Mouse (Mus musculus) left cerebral cortex, adult 9 months (tissue): ENCODE measurements around the gene Vegfb.
"Not testable (repeated sequence)": the region's sequence is repeated elsewhere in the genome, so short reads cannot be mapped to it uniquely, and the experiment has no call there.

Experiments
- DNase-seq, 2 experiments: peaks; one replicate each; pipeline ENCODE4 v3.0.0; 2022; ENCODE audit warnings: low spot score in 2 of 2

Vegfb gene

GRCm38 (mm10) chr19:6992011-6992858 is 4.8 kb upstream of the Vegfb start, which contains the start of gene Dnajc4:
Gene Dnajc4 (minus strand): TSS chr19:6992572.
- peak; percentile 92 to 97 for DNase-seq

GRCm38 (mm10) chr19:6991166-6991565 is 3.7 kb upstream of the Vegfb start:
- DNase-seq = not testable (repeated sequence)

- DNase-seq = no peak
Observed at GRCm38 (mm10) chr19:6990712-6991111, 3.3 kb upstream of the Vegfb start.

- DNase-seq = no peak
Observed at GRCm38 (mm10) chr19:6989251-6989650, 1.8 kb upstream of the Vegfb start.

GRCm38 (mm10) chr19:6987904-6988285 is 444 bp upstream of the Vegfb start:
- DNase-seq = no peak

- DNase-seq = no peak
Observed at GRCm38 (mm10) chr19:6985951-6986708, 1.3 kb downstream of the Vegfb start.

GRCm38 (mm10) chr19:6985300-6985699 is 2.2 kb downstream of the Vegfb start:
- no peak for DNase-seq

- no peak for DNase-seq
Observed at GRCm38 (mm10) chr19:6983621-6984020, 3.8 kb downstream of the Vegfb start.

- DNase-seq = no peak
Observed at GRCm38 (mm10) chr19:6981465-6981864, 6.0 kb downstream of the Vegfb start.

- peak; percentile 97 to 98 for DNase-seq
Observed at GRCm38 (mm10) chr19:6980381-6981093, 6.9 kb downstream of the Vegfb start, which contains the start of gene Fkbp2. Gene Fkbp2 (minus strand): TSS chr19:6980501.

GRCm38 (mm10) chr19:6979486-6980380 is 7.7 kb downstream of the Vegfb start:
- DNase-seq = peak; percentile 99

GRCm38 (mm10) chr19:6979001-6979479 is 8.4 kb downstream of the Vegfb start:
- peak; percentile 58 to 66 for DNase-seq

GRCm38 (mm10) chr19:6978639-6978974 is 8.8 kb downstream of the Vegfb start:
- no peak for DNase-seq

GRCm38 (mm10) chr19:6977759-6978638 is 9.5 kb downstream of the Vegfb start:
- no peak for DNase-seq

- DNase-seq = peak in 1 of 2 experiments; percentile 71
Observed at GRCm38 (mm10) chr19:6975537-6976521, 11.6 kb downstream of the Vegfb start, which contains the start of gene Plcb3. Gene Plcb3 (minus strand): TSS chr19:6976470.

GRCm38 (mm10) chr19:6974211-6975205 is 12.9 kb downstream of the Vegfb start, which contains the start of gene Ppp1r14b:
Gene Ppp1r14b (plus strand): TSS chr19:6974968.
- DNase-seq = peak in 1 of 2 experiments; percentile 72

- no peak for DNase-seq
Observed at GRCm38 (mm10) chr19:6973581-6974190, 13.8 kb downstream of the Vegfb start.
